ENCODE assay signal across 22 mouse cellular contexts in genomic region chr1:160108604-160109003, GRCm38 (mm10). TPM values are rescaled to one million over a fixed set of nuclear protein-coding genes. Genes with fewer than 3 reads are reported as not detected.
DNase-seq lines count a peak whose midpoint lies in the region; ATAC-seq lines count a peak whose summit lies in the region.
"Had no signal": no experiment of that assay in that cellular context is flagged by ENCODE, and none has a peak within 500 bp of the region (broad histone marks: within the 10 kb centered on the region; RNA-seq: fewer than 3 reads in every experiment).

No protein-coding gene starts in this region.

- no peak overlapping the region for H3K4me3 ChIP-seq in forebrain, embryonic 16.5 days (replicated peaks; ENCODE audit: low read length)
- no peak overlapping the region for H3K4me3 ChIP-seq in forebrain, embryonic 11.5 days (ENCODE audit: low read depth, low read length)
- no peak overlapping the region for H3K4me3 ChIP-seq in embryonic facial prominence, embryonic 13.5 days
- H3K4me3 ChIP-seq in kidney, embryonic 14.5 days (ENCODE audit: low read length): no peak overlapping the region
- H3K4me3 ChIP-seq: gastrocnemius, adult 2 months; heart, embryonic 13.5 days; hindbrain, embryonic 12.5 days had no signal

- no peaks in the 10 kb centered on the region for H3K36me3 ChIP-seq in forebrain, embryonic 16.5 days (ENCODE audit: control insufficient read depth, insufficient read depth)
- H3K36me3 ChIP-seq in forebrain, embryonic 11.5 days (ENCODE audit: control insufficient read depth, insufficient read depth, low read length): no peaks in the 10 kb centered on the region
- H3K36me3 ChIP-seq in embryonic facial prominence, embryonic 13.5 days: no peaks in the 10 kb centered on the region
- no peaks in the 10 kb centered on the region for H3K36me3 ChIP-seq in kidney, embryonic 14.5 days (ENCODE audit: control insufficient read depth, insufficient read depth, low read length)
- H3K36me3 ChIP-seq: heart, embryonic 13.5 days; hindbrain, embryonic 12.5 days had no signal

- H3K27ac ChIP-seq in forebrain, embryonic 16.5 days (ENCODE audit: low read length): no peak overlapping the region
- H3K27ac ChIP-seq in forebrain, embryonic 11.5 days (ENCODE audit: low read depth, low read length): no peak overlapping the region
- H3K27ac ChIP-seq in embryonic facial prominence, embryonic 13.5 days: peak overlapping the region; percentile 28
- H3K27ac ChIP-seq in kidney, embryonic 14.5 days (ENCODE audit: low read depth, low read length): no peak overlapping the region
- H3K27ac ChIP-seq: gastrocnemius, adult 2 months; heart, embryonic 13.5 days; hindbrain, embryonic 12.5 days had no signal

- H3K4me2 ChIP-seq in forebrain, embryonic 16.5 days (ENCODE audit: low read length): no peak overlapping the region
- no peak overlapping the region for H3K4me2 ChIP-seq in forebrain, embryonic 11.5 days (ENCODE audit: low read depth, low read length, severe bottlenecking)
- H3K4me2 ChIP-seq in embryonic facial prominence, embryonic 13.5 days: no peak overlapping the region
- no peak overlapping the region for H3K4me2 ChIP-seq in kidney, embryonic 14.5 days (replicated peaks; ENCODE audit: low read depth, low read length)
- H3K4me2 ChIP-seq: heart, embryonic 13.5 days; hindbrain, embryonic 12.5 days had no signal

- 70% methylated on average over 2 of the region's 2 CpGs for WGBS in forebrain, embryonic 16.5 days
- WGBS in forebrain, embryonic 11.5 days: 82% methylated on average over 2 of the region's 2 CpGs
- 17% methylated on average over 2 of the region's 2 CpGs for WGBS in embryonic facial prominence, embryonic 13.5 days
- 83% methylated on average over 2 of the region's 2 CpGs for WGBS in kidney, embryonic 14.5 days

- H3K9ac ChIP-seq in forebrain, embryonic 16.5 days (replicated peaks; ENCODE audit: low read depth, low read length): no peak overlapping the region
- H3K9ac ChIP-seq in forebrain, embryonic 11.5 days (ENCODE audit: low read length): no peak overlapping the region
- H3K9ac ChIP-seq in embryonic facial prominence, embryonic 13.5 days: no peak overlapping the region
- no peak overlapping the region for H3K9ac ChIP-seq in kidney, embryonic 14.5 days (ENCODE audit: low read depth, low read length)
- H3K9ac ChIP-seq: heart, embryonic 13.5 days; hindbrain, embryonic 12.5 days had no signal

- H3K27me3 ChIP-seq in forebrain, embryonic 16.5 days (replicated peaks; ENCODE audit: control insufficient read depth, insufficient read depth, low read length): no peaks in the 10 kb centered on the region
- H3K27me3 ChIP-seq in forebrain, embryonic 11.5 days (ENCODE audit: control insufficient read depth, insufficient read depth, low read length): no peaks in the 10 kb centered on the region
- H3K27me3 ChIP-seq in embryonic facial prominence, embryonic 13.5 days: no peaks in the 10 kb centered on the region; the same call in 1 of the 2 replicates
- H3K27me3 ChIP-seq in kidney, embryonic 14.5 days (ENCODE audit: control insufficient read depth, insufficient read depth, low read length): no peaks in the 10 kb centered on the region
- H3K27me3 ChIP-seq: heart, embryonic 13.5 days; hindbrain, embryonic 12.5 days had no signal

- no peaks in the 10 kb centered on the region for H3K9me3 ChIP-seq in forebrain, embryonic 16.5 days (ENCODE audit: control insufficient read depth, low read length)
- H3K9me3 ChIP-seq in forebrain, embryonic 11.5 days (ENCODE audit: control insufficient read depth, low read length): no peaks in the 10 kb centered on the region
- no peaks in the 10 kb centered on the region for H3K9me3 ChIP-seq in embryonic facial prominence, embryonic 13.5 days
- H3K9me3 ChIP-seq in kidney, embryonic 14.5 days (ENCODE audit: control insufficient read depth, low read length): no peaks in the 10 kb centered on the region
- H3K9me3 ChIP-seq: heart, embryonic 13.5 days; hindbrain, embryonic 12.5 days had no signal

- H3K4me1 ChIP-seq in forebrain, embryonic 16.5 days (replicated peaks; ENCODE audit: control insufficient read depth, insufficient read depth, low read length): no peaks in the 10 kb centered on the region
- no peaks in the 10 kb centered on the region for H3K4me1 ChIP-seq in forebrain, embryonic 11.5 days (replicated peaks; ENCODE audit: control insufficient read depth, insufficient read depth, low read length)
- peaks cover 11% of the 10 kb centered on the region; the same call in 1 of the 2 replicates for H3K4me1 ChIP-seq in embryonic facial prominence, embryonic 13.5 days
- no peaks in the 10 kb centered on the region for H3K4me1 ChIP-seq in kidney, embryonic 14.5 days (ENCODE audit: control insufficient read depth, insufficient read depth, low read length)
- H3K4me1 ChIP-seq: heart, embryonic 13.5 days; hindbrain, embryonic 12.5 days had no signal

- peak; percentile 59 for ATAC-seq in forebrain, embryonic 16.5 days
- ATAC-seq in forebrain, embryonic 11.5 days (replicated peaks; ENCODE audit: low FRiP score): no peak
- ATAC-seq in embryonic facial prominence, embryonic 13.5 days (ENCODE audit: insufficient number of reproducible peaks, insufficient read depth, low FRiP score, low TSS enrichment, low read depth): no peak
- no peak for ATAC-seq in kidney, embryonic 14.5 days (ENCODE audit: low FRiP score, low TSS enrichment)
- ATAC-seq: hindbrain, embryonic 16.5 days; inflammation-experienced regulatory T-cells, adult 6 months; intestine, postnatal 0 days had no signal

- DNase-seq in forebrain, embryonic 11.5 days (ENCODE audit: low spot score): no peak
- peak; percentile 5 for DNase-seq in layer of hippocampus, adult 9-10 months (ENCODE audit: low spot score)
- no peak for DNase-seq in layer of hippocampus, adult 18-20 months (ENCODE audit: low spot score in 2 of 2)
- no peak for DNase-seq in kidney, adult 18-20 months
- DNase-seq: adrenal gland, adult 2 months; adrenal gland, postnatal 25 days; cerebellum, adult 11-12 months; cerebellum, adult 9-10 months; cerebellum, postnatal 25 days; gastrocnemius, adult 2 months; gastrocnemius, postnatal 25 days; heart, postnatal 4 days; kidney, adult 9 months had no signal

RNA-seq across cellular contexts. Expression of gene Tnn, which starts 44.8 kb away (rescaled TPM):
- polyA plus RNA-seq in forebrain, embryonic 16.5 days (2015; fragmentation: Nextera tagmentation; extraction: Ambion mirVana): 0.15 and 0.19 TPM in 2 replicates
- polyA plus RNA-seq in forebrain, embryonic 11.5 days (2014; fragmentation: Nextera tagmentation; extraction: Ambion mirVana): not detected in 2 replicates
- total RNA-seq in layer of hippocampus, adult 18-20 months (2021): under 1 TPM in 1 of 2 experiments, not detected in 1; 0.08 TPM
- polyA plus RNA-seq in embryonic facial prominence, embryonic 13.5 days (2015; fragmentation: Nextera tagmentation; extraction: Ambion mirVana): 7.8 and 14.1 TPM in 2 replicates
- polyA plus RNA-seq in kidney, embryonic 14.5 days (2014; fragmentation: Nextera tagmentation; extraction: Ambion mirVana): 0.28 and 0.31 TPM in 2 replicates
- total RNA-seq: gastrocnemius, adult 2 months; gastrocnemius, postnatal 25 days; granulocyte monocyte progenitor cell, adult 5-6 weeks had no signal
- polyA plus RNA-seq: adrenal gland, adult 2 months; heart, embryonic 13.5 days had no signal
